Mouse (Mus musculus): ENCODE data around the gene Gm20815. TPM values are rescaled to one million over a fixed set of nuclear protein-coding genes. Genes with fewer than 3 reads are reported as not detected.
"Not testable (repeated sequence)": the region's sequence is repeated elsewhere in the genome, so short reads cannot be mapped to it uniquely, and the experiment has no call there.

Gene Gm20815
- polyA plus RNA-seq (2012; rRNA removed) (not detected in 2 replicates), polyA plus RNA-seq (2014; fragmentation: Nextera tagmentation; extraction: Ambion mirVana) (not detected in 2 replicates)

DNA sequence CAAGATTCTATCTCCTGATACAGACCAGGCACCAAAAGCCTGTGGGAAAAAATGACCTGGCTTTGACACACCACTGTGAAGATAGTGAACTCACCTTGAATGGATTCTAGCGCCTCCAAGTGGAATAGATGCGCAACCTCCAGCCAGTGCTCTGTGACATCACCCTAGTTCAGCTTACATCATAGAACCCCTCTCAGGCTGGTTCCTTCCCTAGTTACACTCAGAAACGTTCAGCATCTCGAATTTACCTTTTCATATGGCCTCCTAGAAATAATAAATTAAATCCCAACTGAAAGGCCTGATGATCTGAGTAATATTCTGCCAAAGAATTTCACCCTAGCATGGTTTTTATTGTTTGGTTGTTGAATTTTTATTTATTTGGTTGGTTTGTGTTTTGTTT lies at the start of gene Gm20815:
Gene Gm20815 (minus strand): TSS at position 101 of the 400 bp plus-strand sequence.
- DNase-seq (ENCODE audit: low spot score); H3K4me2 ChIP-seq (replicated peaks; ENCODE audit: low read depth, low read length, severe bottlenecking); H3K4me3 ChIP-seq (replicated peaks; ENCODE audit: low read length); H3K4me1 ChIP-seq (ENCODE audit: control insufficient read depth, insufficient read depth, low read length); ATAC-seq (ENCODE audit: low FRiP score, low read depth); H3K9ac ChIP-seq (ENCODE audit: low read depth, low read length, severe bottlenecking); H3K27me3 ChIP-seq (ENCODE audit: control insufficient read depth, insufficient read depth, low read length); H3K36me3 ChIP-seq (ENCODE audit: control insufficient read depth, insufficient read depth, low read length); H3K27ac ChIP-seq (replicated peaks; ENCODE audit: low read depth, low read length); H3K9me3 ChIP-seq (ENCODE audit: control insufficient read depth, low read length): not testable (repeated sequence)
- no CpG with 5 or more reads among the region's 4 CpGs for WGBS

All from limb, embryonic 14.5 days (tissue).